Mouse (Mus musculus) neutrophil, adult 5-6 weeks (primary cell): ENCODE measurements around the gene Krtcap2. TPM values are rescaled to one million over a fixed set of nuclear protein-coding genes. Genes with fewer than 3 reads are reported as not detected.
A peak's percentile ranks its signal among the peaks of the same experiment; 100 is the strongest.

Source experiments
- ATAC-seq: fragments of 151-379, 151-347 bp; 2 replicates; pipeline ENCODE4 v1.8.0; 2017; ENCODE audit warnings: mild to moderate bottlenecking, moderate TSS enrichment; ENCODE audit not compliant: insufficient number of reproducible peaks, poor library complexity, low FRiP score, severe bottlenecking; ENCODE audit errors: extremely low read depth
- total RNA-seq: library from RNA; stranded (forward); fragments of 200-1000 nt; gene quantifications from 2 replicates; pipeline ENCODE4 v1.2.3, GENCODE M21; 2017

Gene Krtcap2
- total RNA-seq, 1 experiment from 2014 or later, result 53.9 TPM

DNA sequence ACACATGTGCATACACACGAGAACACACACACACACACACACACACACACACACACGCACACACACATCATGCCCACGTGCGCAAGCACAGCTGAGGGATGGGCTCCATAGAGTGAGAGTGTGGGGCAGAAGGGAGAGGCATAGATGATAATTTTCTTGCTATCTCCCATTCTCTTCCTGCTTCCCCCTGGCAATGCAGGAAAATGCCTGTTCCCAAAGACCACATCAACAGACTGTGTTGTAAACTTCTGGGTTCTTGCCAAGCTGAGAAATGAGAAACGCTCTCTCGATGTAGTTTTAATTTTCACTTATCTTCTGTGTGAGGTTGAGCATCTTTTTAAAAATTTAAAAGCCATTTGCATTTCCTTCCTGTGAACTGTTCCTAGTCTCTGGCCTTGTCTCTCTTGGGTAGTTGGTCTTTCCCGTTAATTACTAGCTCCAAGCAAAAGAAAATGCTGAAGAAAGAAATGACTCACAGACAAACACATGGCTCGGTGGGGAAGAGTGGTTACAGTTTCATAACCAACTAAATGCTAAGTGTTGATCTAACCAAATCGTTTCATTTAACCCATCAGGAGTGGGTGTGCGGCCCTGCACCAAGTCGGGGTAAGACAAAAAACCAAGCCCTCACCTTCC, 51.1 kb downstream of the Krtcap2 start:
- ATAC-seq, result no peak

DNA sequence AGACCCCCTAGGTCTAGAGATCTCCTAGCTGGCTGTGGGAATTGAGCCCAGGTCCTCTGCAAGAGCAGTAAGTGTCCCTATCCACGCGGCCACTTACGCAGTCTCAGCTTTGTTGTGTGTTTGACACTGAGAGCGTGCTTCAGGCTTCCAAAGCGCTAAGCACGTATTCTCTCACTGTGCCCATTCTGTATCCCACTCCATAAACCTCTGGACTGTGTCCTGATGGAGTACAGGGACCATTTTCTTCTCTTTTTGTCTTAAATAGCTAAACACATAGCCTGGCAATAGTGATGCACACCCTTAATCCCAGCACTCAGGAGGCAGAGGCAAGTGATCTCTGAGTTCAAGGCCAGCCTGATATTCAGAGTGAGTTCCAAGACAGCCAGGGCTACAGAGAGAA, 53.1 kb downstream of the Krtcap2 start:
- ATAC-seq, result no peak

DNA sequence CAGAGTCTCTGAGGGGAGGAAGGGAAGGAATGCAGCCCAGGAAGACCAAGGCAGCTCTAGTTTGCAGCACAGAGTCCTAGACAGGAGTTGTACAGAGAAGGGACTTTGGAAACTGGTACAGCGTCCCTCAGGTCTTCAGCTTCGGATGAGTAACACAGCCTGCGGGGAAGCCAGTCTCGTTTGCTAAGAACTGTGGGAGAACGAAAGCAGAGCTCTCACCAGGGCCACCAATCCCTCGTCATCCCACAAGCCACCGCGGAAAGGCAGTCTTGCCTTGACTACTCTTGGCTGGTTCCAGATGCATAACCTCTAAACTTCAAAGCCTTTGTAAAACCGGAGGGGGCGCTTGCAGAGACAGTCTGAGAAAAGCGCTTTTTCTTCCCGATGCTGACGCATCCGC, 53.7 kb downstream of the Krtcap2 start:
- ATAC-seq, result peak; percentile 27; the same call in 1 of the 2 replicates

Other genes starting within 250 kb of the Krtcap2 start
- gene Rusc1, start 152.7 kb upstream of the Krtcap2 start, total RNA-seq, result 29.6 and 30.8 TPM in 2 replicates
- not detected in 2 replicates for gene Gm43738, start 144.9 kb upstream of the Krtcap2 start, total RNA-seq
- 20.7 and 26.5 TPM in 2 replicates for gene Fdps, start 144.0 kb upstream of the Krtcap2 start, total RNA-seq
- not detected in 2 replicates for gene Pklr, start 109.8 kb upstream of the Krtcap2 start, total RNA-seq
- gene Hcn3, start 85.8 kb upstream of the Krtcap2 start, total RNA-seq, result 0.25 and 0.47 TPM in 2 replicates
- 159 and 180 TPM in 2 replicates for gene Clk2, start 81.2 kb upstream of the Krtcap2 start, total RNA-seq
- gene Scamp3, start 68.5 kb upstream of the Krtcap2 start, total RNA-seq, result 58.2 and 64.2 TPM in 2 replicates
- 7.7 and 8.2 TPM in 2 replicates for gene Fam189b, start 62.8 kb upstream of the Krtcap2 start, total RNA-seq
- 73.5 and 76.0 TPM in 2 replicates for gene Gba, start 43.0 kb upstream of the Krtcap2 start, total RNA-seq
- 2.0 and 5.8 TPM in 2 replicates for gene Thbs3, start 30.8 kb upstream of the Krtcap2 start, total RNA-seq
- gene Mtx1, start 18.9 kb upstream of the Krtcap2 start, total RNA-seq, result 65.6 and 83.4 TPM in 2 replicates
- 4.5 and 7.1 TPM in 2 replicates for gene Muc1, start 16.9 kb upstream of the Krtcap2 start, total RNA-seq
- gene Trim46, start 343 bp downstream of the Krtcap2 start, total RNA-seq, result 2.2 and 2.3 TPM in 2 replicates
- 25.7 and 30.4 TPM in 2 replicates for gene Dpm3, start 13.4 kb downstream of the Krtcap2 start, total RNA-seq
- 99.3 and 112 TPM in 2 replicates for gene Slc50a1, start 24.6 kb downstream of the Krtcap2 start, total RNA-seq
- 1.3 TPM in 1 of 2 replicates, not detected in the other for gene Efna1, start 35.2 kb downstream of the Krtcap2 start, total RNA-seq
- not detected in 2 replicates for gene Efna3, start 77.0 kb downstream of the Krtcap2 start, total RNA-seq
- not detected in 2 replicates for gene Efna4, start 92.1 kb downstream of the Krtcap2 start, total RNA-seq
- 28.9 and 55.5 TPM in 2 replicates for gene Adam15, start 104.0 kb downstream of the Krtcap2 start, total RNA-seq
- not detected in 2 replicates for gene Dcst2, start 116.0 kb downstream of the Krtcap2 start, total RNA-seq
- not detected in 2 replicates for gene Dcst1, start 119.3 kb downstream of the Krtcap2 start, total RNA-seq
- 90.9 and 120 TPM in 2 replicates for gene Zbtb7b, start 148.8 kb downstream of the Krtcap2 start, total RNA-seq
- 2.2 and 5.7 TPM in 2 replicates for gene Lenep, start 156.8 kb downstream of the Krtcap2 start, total RNA-seq
- gene Flad1, start 165.9 kb downstream of the Krtcap2 start, total RNA-seq, result 21.1 and 25.6 TPM in 2 replicates
- 1.6 and 2.4 TPM in 2 replicates for gene Cks1b, start 172.4 kb downstream of the Krtcap2 start, total RNA-seq
- 51.4 and 58.1 TPM in 2 replicates for gene Shc1, start 172.5 kb downstream of the Krtcap2 start, total RNA-seq
- gene Pygo2, start 184.2 kb downstream of the Krtcap2 start, total RNA-seq, result 35.8 and 41.4 TPM in 2 replicates
- 196 TPM in 2 replicates for gene Pbxip1, start 190.7 kb downstream of the Krtcap2 start, total RNA-seq
- gene Pmvk, start 208.6 kb downstream of the Krtcap2 start, total RNA-seq, result 22.3 and 24.7 TPM in 2 replicates